Mouse (Mus musculus) cerebral cortex, adult 2 months (tissue): ENCODE results near the gene Itsn2.

Experiments used
- WGBS: fragments of 180-500 bp; shearing (Covaris S2); methylation state at CpG from one replicate; pipeline ENCODE4 v1.1.7; 2018; 5-methylcytosine and 5-hydroxymethylcytosine counted together

Gene Itsn2

DNA sequence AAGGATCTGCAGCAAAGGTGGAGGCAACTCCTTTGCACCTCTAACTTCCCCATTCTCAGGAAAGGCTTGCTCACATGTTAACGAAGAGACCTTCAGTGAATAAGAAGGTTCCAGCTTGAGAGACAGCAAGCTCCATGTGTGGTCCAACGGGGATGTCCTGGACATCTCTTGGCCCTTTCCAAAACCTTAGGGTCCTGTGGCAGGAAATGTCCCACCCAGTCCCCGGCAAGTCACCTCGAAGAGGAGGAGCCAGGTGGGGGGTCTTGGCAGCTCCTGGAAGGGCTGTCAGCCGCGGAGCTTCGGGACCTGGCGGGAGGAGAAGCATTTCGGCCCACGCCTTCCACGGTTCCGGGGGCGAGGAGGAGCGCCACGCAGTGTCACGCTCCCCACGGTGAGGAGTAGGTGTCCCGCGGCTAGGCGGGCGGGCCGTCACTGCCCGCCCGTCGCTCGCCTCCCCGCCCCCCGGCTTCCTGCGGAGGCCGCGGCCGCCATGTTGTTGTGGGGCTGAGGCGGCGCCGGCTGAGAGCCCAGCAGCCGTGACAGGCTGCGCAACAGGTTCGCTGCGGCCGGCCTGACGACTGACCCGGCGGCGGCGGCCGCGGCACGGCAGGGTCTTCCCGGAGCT, at the start of gene Itsn2, which contains the start of gene Gm3625:
Gene Itsn2 (plus strand): TSS at position 98 of the 625 bp plus-strand sequence.
Gene Gm3625 (minus strand): TSS at position 387 of the 625 bp plus-strand sequence.
- under 1% methylated on average over 45 of the region's 49 CpGs for WGBS

DNA sequence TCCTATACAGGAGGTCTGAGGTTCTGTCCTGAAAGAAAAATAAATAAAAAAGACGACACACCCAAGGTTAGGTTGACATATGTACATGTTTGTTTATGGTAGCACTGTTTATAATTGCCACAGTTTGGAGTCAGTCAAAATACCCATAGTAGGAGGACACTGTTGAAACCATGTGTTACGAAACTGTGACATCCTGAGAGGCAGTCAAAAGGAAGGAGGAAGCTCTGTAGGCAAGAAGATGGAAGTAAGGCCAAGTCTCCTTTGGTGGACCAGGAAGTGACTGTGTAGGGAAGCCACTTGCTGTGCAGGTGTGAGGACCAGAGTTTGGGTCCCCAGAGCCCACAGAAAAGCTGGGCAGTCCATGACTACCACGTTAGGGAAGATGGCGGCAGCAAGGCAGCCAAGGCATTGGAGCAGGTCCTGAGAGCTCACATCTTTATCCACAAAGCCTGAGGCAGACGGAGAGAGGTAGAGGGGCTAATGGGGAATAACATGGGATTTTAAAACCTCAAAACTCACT, 48.0 kb upstream of the Itsn2 start:
- 91% methylated on average over 5 of the region's 5 CpGs for WGBS

DNA sequence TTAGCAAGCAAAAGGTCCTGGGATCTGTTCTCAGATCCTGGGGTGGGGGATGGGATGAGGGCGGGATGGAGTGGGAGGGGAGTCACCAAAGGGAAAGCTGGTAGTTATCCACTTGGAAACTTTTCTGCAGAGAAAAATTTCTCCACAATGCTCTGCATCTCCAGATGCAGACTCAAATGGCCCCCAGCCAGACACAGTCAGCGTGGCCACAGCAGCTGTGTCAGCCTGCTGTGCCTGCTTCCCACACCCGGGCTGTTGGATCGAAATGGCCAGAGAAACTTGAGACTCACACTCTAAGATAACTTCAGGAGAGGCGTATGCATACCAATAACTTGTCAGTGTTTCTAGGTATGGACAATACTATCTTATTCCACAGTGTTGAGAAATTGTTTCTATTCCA, 45.9 kb upstream of the Itsn2 start:
- 52% methylated on average over 5 of the region's 5 CpGs for WGBS

DNA sequence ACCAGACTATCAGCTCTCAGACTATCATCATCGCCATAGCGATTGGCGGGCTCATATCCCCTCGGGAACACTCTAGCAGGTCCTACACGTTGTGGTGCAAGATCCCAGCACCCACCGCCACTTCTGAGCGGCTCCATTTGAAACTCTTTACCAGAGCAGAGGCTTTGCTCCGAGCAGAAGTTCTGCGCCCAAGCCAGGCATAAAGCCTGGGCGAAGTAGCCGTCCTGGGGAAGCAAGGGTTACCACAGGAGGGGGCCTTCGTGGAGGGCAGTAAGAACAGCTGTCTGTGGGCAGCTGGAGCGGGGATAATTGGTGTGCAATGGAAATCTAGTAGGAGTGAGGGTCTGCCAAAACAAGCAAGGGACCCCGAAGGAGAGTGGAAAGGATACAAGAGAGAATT, 44.9 kb upstream of the Itsn2 start:
- WGBS: 63% methylated on average over 14 of the region's 14 CpGs

DNA sequence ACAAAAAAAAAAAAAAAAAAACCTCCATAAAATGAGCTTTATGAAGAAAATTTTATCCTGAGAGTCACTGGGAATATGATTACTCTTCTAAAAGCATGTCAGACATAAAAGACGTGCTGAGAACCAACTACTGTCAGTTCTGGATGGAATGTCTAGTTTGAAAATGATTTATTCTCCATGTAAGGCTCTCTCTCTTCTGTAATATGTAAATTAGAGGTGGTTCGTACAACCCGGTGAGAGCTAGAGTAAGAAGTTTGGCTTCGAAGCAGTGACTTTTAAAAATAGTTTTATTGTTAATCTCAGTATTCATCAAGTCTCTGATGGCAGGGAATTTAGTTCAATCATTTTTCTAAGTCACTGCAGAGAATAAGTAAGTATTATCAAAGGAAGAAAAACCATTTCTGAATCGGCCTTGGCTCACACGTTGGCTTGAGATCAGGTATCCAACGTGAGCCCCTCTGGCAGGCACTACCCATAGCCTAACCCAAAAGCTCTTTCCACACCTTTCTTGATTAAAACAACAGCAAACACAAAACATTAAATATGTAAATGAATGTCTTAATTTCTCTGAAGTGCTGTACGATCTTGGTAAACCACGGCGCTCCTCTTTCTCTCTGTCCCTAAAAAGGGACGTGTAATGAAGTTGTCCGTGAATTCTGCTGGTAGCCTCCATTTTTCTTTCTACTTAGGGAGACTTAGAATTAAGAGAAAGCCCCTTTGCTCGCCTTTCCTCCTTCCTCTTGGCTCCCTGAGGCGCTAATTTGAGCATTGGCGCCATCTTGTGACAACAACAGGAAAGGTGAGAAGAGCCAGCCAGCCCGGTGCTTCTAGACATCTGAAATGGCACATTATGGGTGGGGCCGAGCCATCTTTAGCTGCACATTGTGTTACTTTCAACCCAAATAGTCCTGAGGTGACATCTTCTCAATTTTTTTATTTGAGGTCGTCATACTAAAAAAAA, 44.1 kb upstream of the Itsn2 start:
- WGBS: 7% methylated on average over 18 of the region's 18 CpGs

DNA sequence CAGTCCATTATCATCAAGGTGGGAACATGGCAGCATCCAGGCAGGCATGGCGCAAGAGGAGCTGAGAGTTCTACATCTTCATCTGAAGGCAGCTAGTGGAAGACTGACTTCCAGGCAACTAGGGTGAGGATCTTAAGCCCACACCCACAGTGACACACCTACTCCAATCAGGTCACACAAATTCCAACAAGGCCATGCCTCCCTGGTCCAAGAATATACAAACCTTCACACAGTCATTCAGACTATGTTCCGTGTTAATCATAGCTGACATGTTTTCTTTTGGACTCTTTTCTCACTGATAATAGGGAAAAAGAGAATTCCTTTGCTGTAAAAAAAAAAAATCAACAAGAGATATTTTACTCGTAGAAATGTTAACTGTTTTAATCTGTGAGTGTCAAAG, 38.7 kb upstream of the Itsn2 start:
- WGBS: 86% methylated on average over 3 of the region's 3 CpGs

DNA sequence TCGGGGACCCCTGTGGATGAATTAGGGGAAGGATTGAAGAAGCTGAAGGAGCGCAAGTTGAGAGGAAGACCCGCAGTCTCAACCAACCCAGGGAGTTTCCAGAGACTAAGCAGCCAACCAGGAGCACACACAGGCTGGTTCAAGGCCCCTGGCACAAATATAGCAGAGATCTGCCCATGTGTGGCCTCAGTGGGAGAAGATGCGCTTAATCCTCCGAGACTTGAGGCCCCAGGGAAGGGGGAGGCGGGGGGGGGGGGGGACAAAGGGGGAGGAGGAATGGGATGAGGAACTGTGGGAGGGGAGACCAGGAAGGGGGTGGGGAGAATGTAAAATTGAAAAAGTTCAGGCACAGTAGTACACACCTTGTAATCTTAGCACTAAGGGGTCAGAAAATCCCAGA, 37.0 kb upstream of the Itsn2 start:
- 80% methylated on average over 6 of the region's 6 CpGs for WGBS

DNA sequence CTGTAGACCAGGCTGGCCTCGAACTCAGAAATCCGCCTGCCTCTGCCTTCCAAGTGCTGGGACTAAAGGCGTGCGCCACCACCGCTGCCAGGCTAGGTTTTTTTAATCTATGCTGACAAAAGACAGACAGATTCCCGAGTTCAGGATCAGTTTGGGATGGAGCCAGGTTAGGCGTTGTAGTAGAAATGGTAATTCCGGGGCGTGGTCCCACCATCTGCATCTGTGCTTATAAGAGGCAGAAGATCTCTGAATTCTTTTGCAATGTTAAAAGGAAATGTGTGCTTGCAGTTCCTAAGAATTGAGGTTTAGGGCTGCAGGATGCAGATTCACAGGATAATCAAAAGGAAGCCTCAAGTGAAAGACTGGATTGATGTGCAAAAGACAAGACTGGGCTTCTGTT, 35.5 kb upstream of the Itsn2 start:
- WGBS: 70% methylated on average over 9 of the region's 9 CpGs

DNA sequence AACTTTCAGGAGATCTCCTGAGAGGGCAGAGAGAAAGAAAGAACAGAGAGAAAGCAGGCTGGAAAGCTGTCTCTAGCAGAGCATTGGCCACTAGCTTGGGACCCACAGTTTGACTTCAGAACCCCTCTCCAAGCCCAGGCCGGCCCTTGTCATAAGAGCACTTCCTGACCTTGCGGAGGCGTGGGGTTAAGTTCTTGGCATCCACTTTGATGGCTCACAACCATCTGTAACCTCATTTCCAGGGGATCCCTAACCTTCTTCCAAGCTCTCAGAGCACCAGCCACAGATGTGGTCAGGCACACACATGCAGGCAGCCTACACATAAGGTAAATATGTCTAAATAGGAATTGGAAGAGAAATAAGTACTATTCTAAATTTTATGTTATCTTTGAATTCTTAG, 35.0 kb upstream of the Itsn2 start:
- 87% methylated on average over 3 of the region's 3 CpGs for WGBS

DNA sequence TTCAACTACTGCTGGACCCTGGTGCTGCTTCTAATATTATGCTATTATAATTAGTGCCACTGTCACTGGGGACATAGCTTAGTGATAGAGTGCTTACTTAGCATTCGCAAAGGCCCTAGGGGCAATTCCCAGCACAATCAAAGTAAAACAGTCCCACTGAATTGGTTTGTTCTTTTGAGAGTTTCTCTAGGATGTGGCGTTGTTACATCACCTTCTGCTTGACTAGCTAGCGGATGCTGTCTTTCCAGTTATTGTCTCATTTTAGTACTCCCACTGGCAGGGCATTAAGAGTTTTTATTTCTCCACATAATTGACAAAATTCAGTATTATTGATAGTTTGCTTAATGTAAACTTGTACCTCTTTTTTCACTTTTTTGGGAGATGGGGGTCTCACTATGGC, 34.4 kb upstream of the Itsn2 start:
- 97% methylated on average over 3 of the region's 3 CpGs for WGBS

DNA sequence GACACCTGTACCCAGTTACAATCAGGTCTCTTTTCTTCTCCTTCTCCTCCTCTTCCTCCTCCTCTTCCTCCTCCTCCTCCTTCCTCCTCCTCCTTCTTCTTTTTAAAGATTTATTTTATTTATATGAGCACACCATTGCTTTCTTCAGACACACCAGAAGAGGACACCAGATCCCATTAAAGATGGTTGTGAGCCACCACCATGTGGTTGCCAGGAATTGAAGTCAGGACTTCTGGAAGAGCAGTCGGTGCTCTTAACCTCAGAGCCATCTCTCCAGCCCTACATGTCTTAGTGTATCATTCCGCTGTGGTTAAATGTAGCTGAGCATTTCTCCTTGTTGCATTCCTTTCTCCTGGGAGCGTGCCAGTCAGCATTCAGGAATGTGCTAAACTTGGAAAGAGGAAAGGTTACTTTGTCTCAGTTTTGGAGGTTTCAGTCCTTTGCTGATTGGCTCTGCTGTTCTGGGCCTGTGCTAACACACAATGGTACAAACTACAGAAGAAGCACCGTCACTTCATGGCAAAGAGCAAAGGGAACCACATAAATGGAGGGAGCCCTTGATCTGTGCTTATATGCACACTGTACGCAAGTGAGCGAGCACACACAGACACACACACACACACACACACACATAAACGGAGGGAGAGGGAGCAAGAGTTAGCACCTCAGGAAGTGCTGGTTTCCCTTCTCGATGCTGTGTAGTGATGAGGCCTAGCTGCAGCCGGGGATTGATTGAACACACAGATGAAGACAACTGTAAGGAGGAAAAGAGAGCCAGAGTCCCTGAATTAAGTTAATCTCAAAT, 33.8 kb upstream of the Itsn2 start:
- 78% methylated on average over 9 of the region's 9 CpGs for WGBS

DNA sequence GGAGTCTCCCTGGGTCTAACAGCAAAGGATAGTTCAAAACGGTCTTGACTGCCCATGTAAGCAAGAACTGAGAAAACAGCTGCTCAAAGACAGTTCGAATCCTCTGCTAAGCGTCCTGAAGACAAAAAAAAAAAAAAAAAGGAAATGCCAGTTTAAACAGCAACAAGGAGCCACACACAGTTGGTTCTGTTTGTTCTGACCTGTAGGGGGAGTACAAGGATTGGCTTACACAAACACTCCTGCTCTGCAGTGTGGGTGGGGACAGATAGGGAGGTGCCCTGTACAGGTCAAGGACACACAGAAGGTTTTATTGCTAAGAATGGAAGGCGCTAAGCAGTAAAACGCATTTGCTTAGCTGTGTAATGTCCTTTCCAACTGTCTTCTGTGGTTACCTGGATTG, 20.6 kb upstream of the Itsn2 start:
- WGBS: 47% methylated on average over 5 of the region's 5 CpGs

DNA sequence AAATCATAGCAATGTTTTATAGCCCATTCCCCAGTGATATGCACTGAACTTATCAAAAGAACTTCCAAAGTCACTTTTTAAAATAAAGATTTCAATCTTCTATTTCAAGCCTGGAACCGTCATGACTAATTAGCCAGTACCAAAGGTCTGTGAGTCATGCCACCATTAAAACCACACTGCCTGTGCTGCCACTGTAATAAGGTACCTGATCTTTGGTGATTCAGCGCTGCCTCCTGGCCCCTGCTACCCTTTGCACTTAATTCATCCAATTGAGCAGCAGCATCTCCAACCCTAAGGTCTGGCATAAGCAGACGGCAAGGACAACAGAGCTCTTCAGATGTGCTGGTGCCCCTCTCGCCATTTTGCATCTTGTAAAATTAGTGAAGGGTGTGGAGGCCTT, 18.4 kb upstream of the Itsn2 start:
- WGBS: 92% methylated on average over 4 of the region's 4 CpGs

DNA sequence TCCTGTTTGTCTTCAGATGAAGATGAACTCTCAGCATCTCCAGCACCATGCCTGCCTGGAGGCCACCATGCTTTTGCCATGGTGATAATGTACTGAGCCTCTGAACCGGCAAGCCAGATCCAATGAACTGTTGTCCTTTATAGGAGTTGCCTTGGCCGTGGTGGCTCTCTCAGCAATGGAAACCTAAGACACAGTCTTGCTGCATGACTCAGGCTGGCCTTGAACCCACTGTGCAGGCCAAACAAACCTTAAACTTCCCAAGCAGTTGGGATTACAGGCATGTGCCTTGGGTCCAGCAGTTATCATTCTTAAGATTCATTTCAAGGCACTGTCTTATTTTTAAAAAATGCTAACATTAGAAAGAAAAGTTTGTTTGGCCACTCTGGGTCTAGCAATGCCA, 4.6 kb upstream of the Itsn2 start:
- 89% methylated on average over 2 of the region's 2 CpGs for WGBS

DNA sequence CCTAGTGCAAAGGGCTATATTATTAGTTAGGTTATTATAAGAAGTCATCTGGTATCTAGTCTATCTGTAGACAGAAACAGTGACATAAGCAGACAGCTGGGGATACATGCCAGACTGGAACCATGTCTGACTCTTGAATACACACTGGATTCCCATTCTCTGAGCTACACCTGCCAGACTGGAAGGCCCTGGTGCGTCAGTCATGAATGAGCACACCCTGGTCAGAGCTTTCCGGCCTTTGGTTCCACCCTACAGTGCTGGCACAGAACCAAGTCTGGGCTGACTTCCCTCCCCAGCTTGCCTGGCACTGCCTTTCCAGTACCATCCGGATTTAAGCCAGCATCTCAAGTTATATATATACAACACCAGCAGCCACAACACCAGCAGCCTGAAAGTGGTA, 3.8 kb upstream of the Itsn2 start:
- WGBS: 44% methylated on average over 3 of the region's 3 CpGs

DNA sequence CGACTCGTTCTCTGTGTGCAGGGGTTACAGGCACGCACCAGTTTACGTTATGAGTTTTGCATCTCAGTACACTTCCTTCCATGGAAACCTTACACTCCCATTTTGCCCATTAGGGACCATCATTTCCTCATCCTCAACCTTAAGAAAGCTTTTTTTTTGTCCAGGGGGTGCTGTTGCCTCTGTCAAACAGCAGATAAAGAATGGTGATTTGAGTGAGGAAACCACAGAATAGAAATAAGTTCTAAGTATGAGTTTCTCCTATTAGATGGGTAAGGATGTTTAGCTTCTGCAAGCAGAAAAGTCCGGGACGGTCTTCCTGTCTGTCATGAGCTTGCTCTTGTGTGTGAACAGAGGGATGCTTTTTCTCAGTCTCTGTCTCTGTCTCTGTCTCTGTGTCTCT, 413 bp upstream of the Itsn2 start:
- 60% methylated on average over 6 of the region's 6 CpGs for WGBS

DNA sequence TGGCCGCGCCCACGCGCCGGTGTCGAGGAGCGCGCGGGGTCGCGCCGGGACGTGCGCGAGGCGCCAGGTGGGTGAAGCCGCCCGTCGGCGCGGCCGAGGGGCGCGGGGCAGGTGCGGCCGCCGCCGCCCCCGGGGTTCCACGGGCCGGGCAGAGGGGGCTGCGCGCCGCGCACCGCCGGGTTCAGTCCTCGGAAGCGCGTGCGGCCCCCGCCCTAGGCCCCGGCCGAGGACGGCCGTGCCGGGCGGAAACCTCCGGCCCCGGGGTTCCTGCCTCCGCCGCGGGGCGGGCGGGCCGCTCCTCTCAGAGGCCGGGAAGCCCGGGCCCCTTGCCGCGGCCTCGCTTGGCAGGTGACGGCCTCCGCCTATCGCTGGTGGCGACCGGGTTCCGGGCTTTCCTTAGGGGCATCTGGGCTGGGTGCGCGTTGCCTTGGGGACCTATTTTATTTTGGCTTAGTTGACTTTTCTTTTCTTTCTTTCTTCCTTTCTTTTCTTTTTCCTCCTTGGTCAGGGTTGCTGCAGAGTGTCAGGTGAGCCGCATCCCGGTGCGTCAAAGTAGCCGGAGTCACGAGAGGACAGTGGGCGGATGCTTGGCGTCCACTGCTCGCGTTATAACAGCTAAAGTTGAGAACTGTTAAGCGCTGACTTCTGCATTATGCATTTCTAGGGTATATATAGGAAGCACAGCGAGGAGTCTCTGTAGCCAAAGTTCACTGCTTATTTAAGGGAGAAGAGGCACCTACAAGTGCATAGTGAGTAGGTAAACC, 910 bp downstream of the Itsn2 start:
- under 1% methylated on average over 53 of the region's 80 CpGs for WGBS

DNA sequence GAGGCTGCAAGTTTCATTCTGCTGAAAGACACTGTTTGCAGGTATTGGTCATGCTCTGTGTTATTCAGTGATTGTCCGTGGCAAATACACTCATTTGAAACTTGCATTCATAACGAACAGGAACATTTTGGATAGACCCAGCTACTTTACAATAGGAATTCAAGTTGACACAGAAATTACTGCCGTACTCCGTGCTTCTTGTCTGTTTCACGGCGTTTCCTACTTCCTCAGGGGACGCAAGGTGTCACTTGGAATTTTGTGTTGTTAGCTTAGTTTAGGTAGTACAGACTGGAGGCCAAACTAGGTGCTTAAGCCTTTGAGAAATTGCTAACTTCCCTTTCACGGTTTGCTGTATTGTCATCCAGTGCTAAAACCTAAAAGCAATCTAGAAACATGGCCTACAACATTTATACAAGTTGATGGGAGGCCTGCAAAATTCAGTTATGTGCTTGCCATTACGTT, 1.5 kb downstream of the Itsn2 start:
- WGBS: 13% methylated on average over 9 of the region's 9 CpGs

DNA sequence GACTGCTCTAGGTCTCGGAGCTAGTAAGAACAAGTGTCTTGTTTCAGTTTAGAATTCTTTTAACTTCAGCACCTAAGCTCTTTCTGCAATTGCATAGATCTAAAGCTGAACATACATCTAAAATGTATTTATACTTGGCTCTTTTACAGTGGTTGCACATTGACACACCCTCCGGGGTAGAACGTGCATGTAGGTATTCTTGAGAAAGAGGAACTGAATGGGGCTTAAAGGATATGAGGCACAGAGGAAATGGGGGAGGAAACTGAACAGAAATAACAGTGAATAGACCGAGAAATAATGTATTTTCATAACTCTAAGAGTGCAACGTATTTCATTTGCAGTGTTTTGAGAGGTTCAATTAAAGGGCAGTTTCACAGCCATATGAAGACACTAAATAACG, 2.6 kb downstream of the Itsn2 start:
- 38% methylated on average over 6 of the region's 6 CpGs for WGBS

DNA sequence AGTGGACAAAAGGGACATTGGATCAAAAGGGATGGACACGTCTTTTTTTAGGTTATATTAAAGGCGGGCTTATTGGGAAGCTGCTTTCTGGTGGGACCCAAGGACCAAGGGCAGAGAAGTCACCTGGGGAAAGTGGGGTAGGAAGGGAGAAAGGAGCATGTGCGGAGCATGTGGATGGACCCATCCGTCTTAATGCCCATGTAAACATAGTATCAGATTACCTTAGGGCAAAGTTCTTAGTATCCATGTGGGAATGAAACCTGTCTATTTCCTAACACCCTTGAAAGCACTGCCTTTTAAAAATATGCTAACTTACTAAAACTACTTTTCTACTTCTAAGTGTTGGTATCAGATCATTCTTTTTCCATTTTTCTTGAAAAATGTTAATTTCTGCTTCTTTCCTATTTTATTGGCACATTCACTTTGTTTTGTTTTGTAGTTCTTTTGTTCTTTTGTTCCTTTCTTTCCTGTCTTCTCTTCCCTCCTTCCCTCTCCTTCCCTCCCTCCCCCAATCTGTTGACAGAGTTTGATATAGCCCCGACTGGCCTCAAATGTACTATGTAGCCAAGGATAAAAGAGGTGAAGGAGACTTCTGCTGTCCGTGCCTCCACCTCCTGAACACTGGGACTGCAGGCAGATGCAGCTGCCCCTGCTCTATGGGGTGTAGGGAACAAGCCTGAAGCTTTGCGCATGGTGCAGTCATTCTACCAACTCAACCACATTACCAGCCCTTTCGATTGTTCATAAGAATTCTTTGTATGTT, 6.4 kb downstream of the Itsn2 start:
- 78% methylated on average over 8 of the region's 8 CpGs for WGBS
